Mouse (Mus musculus): Measurements from ENCODE around the gene Mov10. TPM values are rescaled to one million over a fixed set of nuclear protein-coding genes. Genes with fewer than 3 reads are reported as not detected.
"Not testable (repeated sequence)": the region's sequence is repeated elsewhere in the genome, so short reads cannot be mapped to it uniquely, and the experiment has no call there.

Mov10 gene
- polyA plus RNA-seq, 1 experiment from 2014 or later = 94.5 TPM

DNA sequence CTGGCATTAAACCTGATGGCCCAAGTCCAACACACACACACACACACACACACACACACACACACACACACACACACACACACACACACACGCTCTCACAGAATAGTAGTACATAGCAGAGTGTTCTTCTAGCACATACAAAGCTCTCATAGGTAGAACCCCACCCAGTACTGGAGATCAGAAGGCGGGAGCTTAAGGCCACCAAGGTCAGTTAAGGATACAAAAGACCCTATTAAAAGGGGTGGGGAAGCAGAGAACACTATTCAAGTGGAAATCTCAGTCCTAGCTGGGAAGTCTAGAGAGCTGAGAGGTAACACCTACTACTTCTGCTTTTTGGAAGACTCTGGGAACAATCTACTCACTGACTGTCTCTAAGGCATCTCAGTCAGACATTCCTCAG lies 3.0 kb downstream of the Mov10 start:
- no peaks in the 10 kb centered on the region for H3K9me3 ChIP-seq (ENCODE audit: control insufficient read depth, low read length)
- peaks cover 28% of the 10 kb centered on the region for H3K4me1 ChIP-seq (replicated peaks; ENCODE audit: control insufficient read depth, insufficient read depth, low read length)
- no peak overlapping the region for H3K27ac ChIP-seq (ENCODE audit: low read depth)
- no peak overlapping the region for H3K4me3 ChIP-seq (ENCODE audit: low read depth, low read length)
- H3K4me2 ChIP-seq (ENCODE audit: low read length) = 0 out of 2 replicates have a peak overlapping the region, but pooled peaks have one; percentile 15
- 0 out of 2 replicates have a peak, but pooled peaks cover 8% of the 10 kb centered on the region for H3K36me3 ChIP-seq (ENCODE audit: control insufficient read depth, insufficient read depth, low read length)
- DNase-seq (ENCODE audit: low spot score) = no peak
- WGBS = 86% methylated on average over 2 of the region's 2 CpGs
- H3K27me3 ChIP-seq (replicated peaks; ENCODE audit: control insufficient read depth, insufficient read depth, low read length) = no peaks in the 10 kb centered on the region
- ATAC-seq (replicated peaks; ENCODE audit: low FRiP score, low TSS enrichment, low read depth) = no peak
- no peak overlapping the region for H3K9ac ChIP-seq (ENCODE audit: low read length)

DNA sequence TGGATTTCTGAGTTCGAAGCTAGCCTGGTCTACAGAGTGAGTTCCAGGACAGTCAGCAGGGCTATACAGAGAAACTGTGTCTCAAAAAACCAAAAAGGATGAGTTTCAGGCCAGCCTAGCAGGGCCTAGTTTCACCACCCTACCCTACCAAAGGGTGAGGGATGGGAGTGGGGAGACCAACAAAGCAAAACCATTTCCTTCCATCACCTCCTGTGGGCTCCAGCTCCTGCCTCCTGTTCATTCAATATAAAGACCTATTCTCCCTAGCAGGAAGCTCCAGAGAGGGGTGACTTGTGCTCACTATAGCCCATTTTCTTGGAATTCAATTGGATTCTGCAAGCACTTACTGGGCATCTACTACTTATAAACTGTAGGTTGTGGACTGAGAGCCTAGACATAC lies 3.6 kb downstream of the Mov10 start:
- 88% methylated on average over 1 of the region's 1 CpGs for WGBS

DNA sequence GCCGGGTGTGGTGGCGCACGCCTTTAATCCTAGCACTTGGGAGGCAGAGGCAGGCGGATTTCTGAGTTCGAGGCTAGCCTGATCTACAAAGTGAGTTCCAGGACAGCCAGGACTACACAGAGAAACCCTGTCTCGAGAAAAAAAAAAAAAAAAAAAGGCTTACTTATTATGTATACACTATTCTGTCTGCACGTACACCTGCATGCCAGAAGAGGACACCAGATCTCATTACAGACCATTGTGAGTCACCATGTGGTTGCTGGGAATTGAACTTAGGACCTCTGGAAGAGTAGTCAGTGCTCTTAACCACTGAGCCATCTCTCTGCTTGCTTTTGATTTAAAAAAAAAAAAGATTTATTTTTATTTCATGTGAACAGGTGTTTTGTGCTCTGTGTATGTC lies 5.1 kb downstream of the Mov10 start:
- H3K27me3 ChIP-seq (replicated peaks; ENCODE audit: control insufficient read depth, insufficient read depth, low read length); DNase-seq (ENCODE audit: low spot score); H3K4me3 ChIP-seq (ENCODE audit: low read depth, low read length); H3K4me2 ChIP-seq (ENCODE audit: low read length); H3K9ac ChIP-seq (ENCODE audit: low read length); ATAC-seq (replicated peaks; ENCODE audit: low FRiP score, low TSS enrichment, low read depth); H3K27ac ChIP-seq (ENCODE audit: low read depth); H3K36me3 ChIP-seq (ENCODE audit: control insufficient read depth, insufficient read depth, low read length); H3K9me3 ChIP-seq (ENCODE audit: control insufficient read depth, low read length): not testable (repeated sequence)
- 91% methylated on average over 7 of the region's 7 CpGs for WGBS
- H3K4me1 ChIP-seq (replicated peaks; ENCODE audit: control insufficient read depth, insufficient read depth, low read length) = peaks cover 20% of the 10 kb centered on the region

More for the DNA sequence above, 3.6 kb downstream of the Mov10 start:
- no peak overlapping the region for H3K27ac ChIP-seq (ENCODE audit: low read depth)
- DNase-seq (ENCODE audit: low spot score) = no peak
- H3K4me3 ChIP-seq (ENCODE audit: low read depth, low read length) = no peak overlapping the region
- H3K4me2 ChIP-seq (ENCODE audit: low read length) = no peak overlapping the region
- H3K36me3 ChIP-seq (ENCODE audit: control insufficient read depth, insufficient read depth, low read length) = 0 out of 2 replicates have a peak, but pooled peaks cover 8% of the 10 kb centered on the region
- peaks cover 28% of the 10 kb centered on the region for H3K4me1 ChIP-seq (replicated peaks; ENCODE audit: control insufficient read depth, insufficient read depth, low read length)
- H3K9ac ChIP-seq (ENCODE audit: low read length) = no peak overlapping the region
- no peak for ATAC-seq (replicated peaks; ENCODE audit: low FRiP score, low TSS enrichment, low read depth)
- no peaks in the 10 kb centered on the region for H3K27me3 ChIP-seq (replicated peaks; ENCODE audit: control insufficient read depth, insufficient read depth, low read length)
- H3K9me3 ChIP-seq (ENCODE audit: control insufficient read depth, low read length) = no peaks in the 10 kb centered on the region

DNA sequence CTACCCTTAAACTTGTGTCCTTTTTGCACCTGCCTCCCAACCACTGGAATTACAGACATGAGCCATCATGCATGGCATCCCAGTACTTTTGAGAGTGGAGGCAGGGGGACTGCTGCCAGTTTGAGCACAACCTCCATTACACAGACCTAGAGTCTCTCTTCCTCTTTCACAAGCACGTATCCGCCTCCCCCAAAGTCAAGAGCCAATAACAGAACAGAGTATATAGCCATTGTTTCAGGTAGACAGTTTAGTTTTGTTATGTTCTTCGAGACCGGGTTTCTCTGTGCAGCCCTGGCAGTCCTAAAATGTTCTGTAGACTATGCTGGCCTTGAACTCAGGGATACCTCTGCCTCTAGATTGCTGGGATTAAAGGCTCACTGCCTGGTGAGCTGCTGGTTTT lies 6.1 kb downstream of the Mov10 start:
- no peak for DNase-seq (ENCODE audit: low spot score)
- H3K9me3 ChIP-seq (ENCODE audit: control insufficient read depth, low read length) = no peaks in the 10 kb centered on the region
- ATAC-seq (replicated peaks; ENCODE audit: low FRiP score, low TSS enrichment, low read depth) = no peak
- H3K4me2 ChIP-seq (ENCODE audit: low read length) = no peak overlapping the region
- no peaks in the 10 kb centered on the region for H3K27me3 ChIP-seq (replicated peaks; ENCODE audit: control insufficient read depth, insufficient read depth, low read length)
- H3K36me3 ChIP-seq (ENCODE audit: control insufficient read depth, insufficient read depth, low read length) = peaks cover 13% of the 10 kb centered on the region; the same call in 1 of the 2 replicates
- no peak overlapping the region for H3K9ac ChIP-seq (ENCODE audit: low read length)
- peaks cover 20% of the 10 kb centered on the region for H3K4me1 ChIP-seq (replicated peaks; ENCODE audit: control insufficient read depth, insufficient read depth, low read length)
- no peak overlapping the region for H3K4me3 ChIP-seq (ENCODE audit: low read depth, low read length)
- 83% methylated on average over 4 of the region's 4 CpGs for WGBS
- no peak overlapping the region for H3K27ac ChIP-seq (ENCODE audit: low read depth)

DNA sequence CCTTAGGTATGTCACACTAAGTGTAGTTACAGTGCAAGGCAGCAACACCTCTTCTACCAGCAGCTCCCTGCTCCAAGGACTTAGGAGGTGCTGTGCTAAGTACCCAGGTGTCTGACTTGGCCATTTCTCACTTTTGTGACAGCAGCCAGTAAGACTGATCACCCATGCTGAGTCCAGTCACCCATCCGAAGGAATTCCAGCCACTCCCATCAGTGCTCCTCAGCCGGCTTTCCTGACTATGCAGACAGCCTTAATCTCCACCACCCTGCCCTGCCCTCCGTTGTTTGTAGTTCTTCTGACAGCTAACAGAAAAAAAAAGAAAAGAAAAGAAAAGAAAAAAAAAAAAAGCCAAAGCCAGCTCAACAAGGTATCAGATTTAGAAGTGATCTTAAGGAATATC lies 6.6 kb downstream of the Mov10 start:
- Histone ChIP-seq H3K4me1 (replicated peaks; ENCODE audit: control insufficient read depth, insufficient read depth, low read length) (peaks cover 16% of the 10 kb centered on the region), H3K9ac (ENCODE audit: low read length) (no peak overlapping the region), H3K27ac (ENCODE audit: low read depth) (no peak overlapping the region), H3K36me3 (ENCODE audit: control insufficient read depth, insufficient read depth, low read length) (peaks cover 15% of the 10 kb centered on the region; the same call in 1 of the 2 replicates), H3K4me3 (ENCODE audit: low read depth, low read length) (no peak overlapping the region), H3K4me2 (ENCODE audit: low read length) (no peak overlapping the region), H3K9me3 (ENCODE audit: control insufficient read depth, low read length) (no peaks in the 10 kb centered on the region), H3K27me3 (replicated peaks; ENCODE audit: control insufficient read depth, insufficient read depth, low read length) (no peaks in the 10 kb centered on the region)
- DNase-seq (ENCODE audit: low spot score) (no peak), ATAC-seq (replicated peaks; ENCODE audit: low FRiP score, low TSS enrichment, low read depth) (no peak)
- WGBS = 26% methylated on average over 3 of the region's 3 CpGs

DNA sequence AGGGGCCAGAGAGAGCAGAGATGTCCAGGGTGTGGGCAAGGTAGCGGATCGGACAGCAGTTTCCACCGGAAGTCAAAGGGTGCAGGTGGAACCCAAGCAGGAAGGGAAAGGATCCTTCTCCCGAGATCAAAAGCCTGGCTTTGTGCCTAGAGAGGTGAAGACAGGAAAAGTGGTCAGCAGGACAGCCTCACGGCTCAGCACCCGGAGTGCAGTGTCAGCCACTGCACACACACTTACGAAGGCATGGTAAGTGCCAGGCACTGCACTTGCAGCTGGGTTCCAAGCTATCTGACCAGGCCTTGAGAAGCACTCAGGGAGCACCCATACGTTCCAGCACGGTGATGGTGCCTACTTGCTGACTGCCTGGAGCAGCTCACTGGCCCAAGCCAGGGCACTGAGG lies 12.8 kb downstream of the Mov10 start:
- WGBS = 74% methylated on average over 9 of the region's 9 CpGs
- no peaks in the 10 kb centered on the region for H3K9me3 ChIP-seq (ENCODE audit: control insufficient read depth, low read length)
- H3K4me1 ChIP-seq (replicated peaks; ENCODE audit: control insufficient read depth, insufficient read depth, low read length) = no peaks in the 10 kb centered on the region
- no peak for ATAC-seq (replicated peaks; ENCODE audit: low FRiP score, low TSS enrichment, low read depth)
- no peak overlapping the region for H3K27ac ChIP-seq (ENCODE audit: low read depth)
- H3K4me3 ChIP-seq (ENCODE audit: low read depth, low read length) = no peak overlapping the region
- H3K36me3 ChIP-seq (ENCODE audit: control insufficient read depth, insufficient read depth, low read length) = peaks cover 61% of the 10 kb centered on the region
- DNase-seq (ENCODE audit: low spot score) = no peak
- no peak overlapping the region for H3K9ac ChIP-seq (ENCODE audit: low read length)
- H3K4me2 ChIP-seq (ENCODE audit: low read length) = no peak overlapping the region
- H3K27me3 ChIP-seq (replicated peaks; ENCODE audit: control insufficient read depth, insufficient read depth, low read length) = no peaks in the 10 kb centered on the region

DNA sequence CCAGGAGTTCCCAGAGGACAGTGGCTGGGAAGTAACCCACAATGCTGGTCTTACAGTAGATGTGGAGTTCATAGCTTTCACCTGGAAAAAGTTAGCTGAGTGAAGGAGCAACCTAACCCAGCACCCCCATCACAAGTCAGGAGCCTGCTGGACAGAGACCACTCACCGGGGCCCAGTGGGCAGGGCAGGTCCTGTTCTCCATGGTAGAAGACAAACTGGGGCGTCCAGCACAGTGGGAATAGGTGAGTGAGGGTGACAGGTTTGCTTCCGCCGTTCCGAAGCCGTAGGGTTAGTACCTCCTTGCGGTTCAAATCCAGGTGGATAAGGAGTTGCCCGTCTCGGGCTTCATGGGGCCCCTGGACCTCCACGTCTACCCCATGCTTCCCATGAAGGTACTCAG lies 14.1 kb downstream of the Mov10 start:
- Histone ChIP-seq H3K4me3 (ENCODE audit: low read depth, low read length) (no peak overlapping the region), H3K9me3 (ENCODE audit: control insufficient read depth, low read length) (no peaks in the 10 kb centered on the region), H3K9ac (ENCODE audit: low read length) (no peak overlapping the region), H3K27me3 (replicated peaks; ENCODE audit: control insufficient read depth, insufficient read depth, low read length) (no peaks in the 10 kb centered on the region), H3K27ac (ENCODE audit: low read depth) (no peak overlapping the region), H3K4me1 (replicated peaks; ENCODE audit: control insufficient read depth, insufficient read depth, low read length) (no peaks in the 10 kb centered on the region), H3K36me3 (ENCODE audit: control insufficient read depth, insufficient read depth, low read length) (peaks cover 73% of the 10 kb centered on the region), H3K4me2 (ENCODE audit: low read length) (no peak overlapping the region)
- no peak for ATAC-seq (replicated peaks; ENCODE audit: low FRiP score, low TSS enrichment, low read depth)
- 93% methylated on average over 10 of the region's 10 CpGs for WGBS
- DNase-seq (ENCODE audit: low spot score) = no peak

DNA sequence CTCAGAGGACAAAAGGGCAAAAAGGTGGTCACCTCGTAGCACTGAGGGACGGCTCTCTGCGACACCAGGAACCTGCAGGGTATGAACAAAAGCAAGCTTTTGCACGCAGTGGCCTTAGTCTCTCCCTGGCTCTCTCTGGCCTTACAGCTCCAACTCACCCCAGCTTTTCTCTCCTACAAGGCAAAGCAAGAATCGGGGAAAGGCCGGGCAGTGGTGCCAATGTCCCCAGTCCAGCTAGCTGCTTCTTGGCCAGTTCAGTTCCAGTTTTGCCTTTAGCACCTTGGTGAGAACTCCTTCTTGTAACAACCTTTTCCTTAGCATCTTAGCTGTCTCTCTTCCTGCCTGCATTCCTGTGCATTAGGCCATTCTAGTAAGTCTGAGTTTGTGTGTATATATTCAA lies 16.9 kb downstream of the Mov10 start:
- Histone ChIP-seq H3K27ac (ENCODE audit: low read depth) (no peak overlapping the region), H3K9ac (ENCODE audit: low read length) (no peak overlapping the region), H3K9me3 (ENCODE audit: control insufficient read depth, low read length) (no peaks in the 10 kb centered on the region), H3K4me3 (ENCODE audit: low read depth, low read length) (no peak overlapping the region), H3K27me3 (replicated peaks; ENCODE audit: control insufficient read depth, insufficient read depth, low read length) (no peaks in the 10 kb centered on the region), H3K4me1 (replicated peaks; ENCODE audit: control insufficient read depth, insufficient read depth, low read length) (no peaks in the 10 kb centered on the region), H3K4me2 (ENCODE audit: low read length) (no peak overlapping the region), H3K36me3 (ENCODE audit: control insufficient read depth, insufficient read depth, low read length) (peaks cover 84% of the 10 kb centered on the region)
- no peak for ATAC-seq (replicated peaks; ENCODE audit: low FRiP score, low TSS enrichment, low read depth)
- DNase-seq (ENCODE audit: low spot score) = no peak
- 93% methylated on average over 6 of the region's 6 CpGs for WGBS

DNA sequence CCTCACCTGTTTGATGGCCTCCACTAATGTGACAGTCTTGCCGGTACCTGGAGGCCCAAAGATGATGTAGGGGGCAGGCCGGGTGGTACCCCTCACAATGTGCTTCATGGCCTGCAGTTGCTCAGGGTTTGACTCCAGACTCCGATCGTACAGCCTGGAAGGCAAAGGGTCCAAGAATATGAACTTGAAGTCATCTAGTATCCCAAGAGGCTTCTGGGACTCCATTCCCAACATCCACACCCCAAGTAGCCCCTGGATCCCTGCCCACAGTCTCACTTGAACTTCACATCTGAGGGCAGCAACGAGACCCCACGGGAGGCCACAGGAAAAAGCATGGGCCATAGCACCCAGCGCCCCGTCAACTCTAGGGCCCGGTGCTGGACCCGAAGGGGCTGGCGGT lies 17.7 kb downstream of the Mov10 start:
- no peak overlapping the region for H3K27ac ChIP-seq (ENCODE audit: low read depth)
- peaks cover 5% of the 10 kb centered on the region for H3K4me1 ChIP-seq (replicated peaks; ENCODE audit: control insufficient read depth, insufficient read depth, low read length)
- DNase-seq (ENCODE audit: low spot score) = no peak
- no peak overlapping the region for H3K4me2 ChIP-seq (ENCODE audit: low read length)
- no peak overlapping the region for H3K9ac ChIP-seq (ENCODE audit: low read length)
- peaks cover 88% of the 10 kb centered on the region for H3K36me3 ChIP-seq (ENCODE audit: control insufficient read depth, insufficient read depth, low read length)
- no peaks in the 10 kb centered on the region for H3K9me3 ChIP-seq (ENCODE audit: control insufficient read depth, low read length)
- no peak overlapping the region for H3K4me3 ChIP-seq (ENCODE audit: low read depth, low read length)
- no peak for ATAC-seq (replicated peaks; ENCODE audit: low FRiP score, low TSS enrichment, low read depth)
- WGBS = 94% methylated on average over 11 of the region's 11 CpGs
- no peaks in the 10 kb centered on the region for H3K27me3 ChIP-seq (replicated peaks; ENCODE audit: control insufficient read depth, insufficient read depth, low read length)
